Mouse (Mus musculus) testis, adult 2 months (tissue): ENCODE data around the gene Dcps.

Experiments
- CTCF ChIP-seq: fragments of 200-500 bp; IDR thresholded peaks from 2 replicates; pipeline ENCODE4 v1.5.1; 2012; ENCODE audit warnings: low read depth, mild to moderate bottlenecking, inconsistent platforms, low read length, moderate library complexity; ENCODE audit not compliant: control insufficient read depth, insufficient read depth, insufficient replicate concordance
- POLR2A ChIP-seq: fragments of 200-500 bp; IDR thresholded peaks from 2 replicates; pipeline ENCODE4 v1.6.1; 2012; ENCODE audit warnings: low read depth, mild to moderate bottlenecking, inconsistent platforms, low read length, moderate library complexity; ENCODE audit not compliant: control insufficient read depth

DNA sequence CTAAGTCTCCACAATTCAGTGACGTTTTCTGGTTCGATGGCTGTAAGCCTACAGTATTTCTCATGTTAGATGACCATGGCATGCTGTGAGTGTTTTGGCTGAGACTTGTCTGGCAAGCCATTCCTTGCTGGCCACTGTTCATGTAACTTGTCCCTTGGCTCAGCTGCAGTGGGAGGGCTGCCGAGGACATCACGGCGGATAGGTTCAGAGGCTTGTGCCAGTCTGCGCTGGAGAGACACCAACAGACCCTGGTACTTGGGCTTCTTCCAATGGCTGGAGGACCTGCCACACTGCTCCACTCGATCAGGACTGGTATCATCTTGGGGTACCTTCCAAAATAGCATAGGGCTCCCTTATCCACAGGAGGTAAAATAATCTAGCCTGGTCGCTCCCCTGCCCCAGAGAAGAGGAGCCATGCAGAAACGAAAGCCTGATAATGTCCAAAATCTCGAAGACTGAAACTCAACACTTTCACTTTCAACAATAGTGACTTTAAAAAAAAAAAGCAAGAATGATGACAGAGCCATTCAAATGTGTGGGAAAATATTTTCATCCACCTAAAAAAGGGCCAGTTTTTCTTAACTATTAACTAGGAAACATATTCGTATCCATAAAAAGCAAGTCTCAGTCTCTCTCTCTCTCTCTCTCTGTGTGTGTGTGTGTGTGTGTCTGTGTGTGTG, 12.7 kb downstream of the Dcps start:
- TF ChIP-seq POLR2A, result no peak
- TF ChIP-seq CTCF, result no peak
